Mouse (Mus musculus) gastrocnemius, postnatal 36 days (tissue): ENCODE results near the gene 1700016H13Rik. TPM values are rescaled to one million over a fixed set of nuclear protein-coding genes. Genes with fewer than 3 reads are reported as not detected.

Experiments
- DNase-seq, 2 experiments: peaks; one replicate each; pipeline ENCODE4 v3.0.0; 2022
- intact Hi-C: fragments of 180-260 bp; cut with DNase I; formaldehyde crosslinking; loops from one replicate; pipeline ENCODE4 v1.15.1; 2025
- total RNA-seq, 2 experiments: library from RNA; stranded (reverse); gene quantifications; 2 replicates each; pipeline ENCODE4 v1.2.3; 2021

1700016H13Rik gene
- total RNA-seq, 2 experiments from 2014 or later: 0.22 to 0.59 TPM

DNA sequence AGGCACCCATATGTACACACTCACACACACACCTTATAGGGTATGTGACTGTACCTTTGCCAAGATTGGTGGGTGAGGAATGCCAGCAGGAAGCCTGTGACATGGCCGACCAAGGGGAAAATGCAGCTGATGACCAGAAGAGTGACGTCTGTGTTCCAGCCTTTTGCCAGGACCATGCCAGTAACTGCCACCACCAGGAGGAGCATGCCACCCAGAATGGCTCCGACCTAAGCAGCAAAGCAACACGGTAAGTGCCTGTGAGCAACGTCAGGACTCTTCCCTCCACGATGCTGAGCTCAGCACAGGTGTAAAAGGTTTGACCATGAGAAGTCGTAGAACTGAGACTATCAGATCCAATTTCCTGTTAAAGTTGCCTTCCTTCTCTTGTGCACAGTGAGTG is 43.5 kb downstream of the 1700016H13Rik start:
- no peak for DNase-seq
- intact Hi-C loops: no loop called here

DNA sequence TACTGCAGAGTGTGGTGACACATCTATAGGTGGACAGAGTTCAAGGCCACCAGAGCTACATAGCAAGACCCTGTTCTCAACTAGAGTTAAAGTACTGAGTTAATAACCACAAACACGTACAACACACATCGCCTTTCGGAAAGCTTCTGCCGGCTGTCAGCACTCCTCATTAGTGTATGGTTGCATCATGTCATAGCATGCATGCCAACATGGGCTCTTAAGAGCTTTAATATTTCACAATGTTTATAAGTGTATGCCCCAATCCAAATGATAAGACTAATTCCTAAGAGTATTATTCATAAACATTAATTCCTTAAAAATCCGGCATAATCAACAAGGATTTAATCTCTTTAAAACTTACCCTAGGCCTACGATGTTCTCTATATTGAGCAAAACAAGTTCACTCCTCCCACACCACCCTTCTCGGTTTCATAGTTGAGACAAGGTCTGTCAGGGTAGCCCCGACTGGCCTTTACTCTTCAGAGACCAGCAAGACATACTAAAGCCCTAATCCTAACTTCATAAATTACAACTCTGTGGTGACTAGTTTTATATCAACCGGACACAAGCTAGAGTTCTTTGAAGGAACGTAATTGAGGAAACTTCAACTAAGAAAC is 44.8 kb downstream of the 1700016H13Rik start:
- intact Hi-C loops: no loop called here
- DNase-seq: no peak

- intact Hi-C loops: no loop called here
- no peak for DNase-seq
Observed at GRCm38 (mm10) chr5:103610148-103610547, 45.7 kb downstream of the 1700016H13Rik start.

- DNase-seq: no peak
- intact Hi-C loops: no loop called here
Observed at GRCm38 (mm10) chr5:103605707-103606106, 50.1 kb downstream of the 1700016H13Rik start.

- DNase-seq: peak in 1 of 2 experiments; percentile 38
- intact Hi-C loops: no loop called here
Observed at GRCm38 (mm10) chr5:103603115-103603893, 52.5 kb downstream of the 1700016H13Rik start.

DNA sequence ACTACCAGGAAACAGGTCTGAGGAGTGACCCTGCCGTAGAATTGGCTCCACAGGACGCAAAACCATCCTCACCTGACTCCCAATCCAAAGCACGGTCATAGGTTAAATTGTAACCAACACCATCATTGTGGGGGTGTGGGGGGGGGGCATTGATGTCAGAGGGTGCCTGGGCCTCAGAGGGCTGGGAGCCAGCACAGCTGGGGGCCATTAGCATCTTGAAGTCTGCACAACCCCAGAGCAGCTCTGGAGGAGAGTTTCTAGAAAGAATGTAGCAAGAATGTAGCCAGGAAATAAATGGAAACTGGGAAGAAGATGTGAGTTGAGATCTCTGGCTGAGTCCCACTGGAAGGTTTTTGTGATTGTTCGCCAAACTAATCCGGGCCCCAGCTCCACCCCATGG is 56.9 kb downstream of the 1700016H13Rik start:
- DNase-seq: no peak
- intact Hi-C loops: no loop called here

DNA sequence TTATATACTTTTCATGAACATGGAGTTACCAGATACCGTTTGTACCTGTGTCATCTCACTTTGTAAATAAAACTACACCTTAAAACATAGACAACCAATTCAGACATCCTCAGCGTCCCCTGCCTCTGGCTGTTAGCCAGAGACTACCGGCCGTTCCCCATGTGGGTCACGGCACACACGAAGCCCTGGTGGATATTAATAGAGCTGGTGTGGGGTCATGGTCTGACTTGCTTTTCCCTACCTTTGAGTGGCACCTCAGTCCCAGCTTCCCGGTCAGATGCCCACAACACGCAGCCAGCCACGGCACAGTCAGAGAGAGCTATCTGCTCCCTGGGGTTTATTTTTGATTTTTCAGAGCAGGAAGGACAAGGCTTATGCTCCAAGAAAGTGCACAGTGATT is 57.5 kb downstream of the 1700016H13Rik start:
- no peak for DNase-seq
- intact Hi-C loops: no loop called here

Other genes starting within 250 kb of the 1700016H13Rik start
- 1 to 10 TPM; 2.3 to 2.4 TPM for gene Ptpn13, start 230.8 kb downstream of the 1700016H13Rik start, total RNA-seq
- 1 to 10 TPM in 1 of 2 experiments, under 1 TPM in 1; 0.57 to 1.6 TPM for gene Slc10a6, start 26.6 kb downstream of the 1700016H13Rik start, total RNA-seq
- gene Aff1, start 36.4 kb upstream of the 1700016H13Rik start, total RNA-seq: 10 to 100 TPM; 30.1 to 39.8 TPM